Mouse (Mus musculus): ENCODE data around the gene Ufd1. TPM values are rescaled to one million over a fixed set of nuclear protein-coding genes. Genes with fewer than 3 reads are reported as not detected.

The Ufd1 gene
- polyA plus RNA-seq (2015; fragmentation: Nextera tagmentation; extraction: Ambion mirVana): 82.4 and 111 TPM in 2 replicates

DNA sequence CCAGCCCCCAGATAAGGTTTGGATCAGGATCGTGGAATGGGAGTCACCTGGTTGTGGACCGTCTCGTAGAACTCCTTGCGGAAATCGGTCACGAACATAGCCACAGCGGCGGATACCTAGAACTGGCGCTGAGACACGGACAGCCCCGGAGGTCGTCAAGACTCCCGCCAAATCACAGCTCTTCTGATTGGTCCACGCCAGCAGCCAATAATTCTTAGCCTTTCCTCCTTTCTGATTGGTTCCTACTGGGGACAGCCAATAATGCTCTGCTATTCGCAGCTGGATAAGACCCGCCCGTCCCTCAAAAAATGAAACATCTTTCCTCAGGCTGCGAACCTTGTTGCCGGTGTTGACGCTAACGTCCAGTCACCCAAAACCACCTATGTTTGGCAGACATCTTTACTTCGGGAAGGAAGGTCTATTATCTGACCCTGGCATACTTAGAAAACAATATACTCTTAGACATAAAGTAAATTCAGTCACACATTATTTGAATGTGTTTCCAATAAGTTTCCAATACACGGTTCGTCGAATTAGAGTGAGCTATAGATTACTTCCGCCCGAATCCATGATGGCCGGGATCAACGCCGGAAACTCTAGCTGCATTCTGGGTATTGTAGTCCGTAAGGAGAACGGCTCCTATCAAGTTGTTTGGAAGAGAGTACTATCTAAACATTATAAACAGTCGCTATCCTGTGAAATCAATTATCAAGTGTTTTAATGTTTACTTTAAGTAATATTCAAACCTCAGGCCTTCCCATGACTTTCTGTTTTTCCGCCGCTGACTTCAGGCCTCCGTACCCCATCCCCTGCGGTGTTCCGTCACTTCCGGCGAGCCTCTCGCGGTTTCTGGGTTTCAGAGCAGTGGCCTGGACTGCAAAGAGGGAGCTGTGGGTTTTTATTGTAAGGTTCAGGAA, at the start of gene Ufd1, which contains the start of gene Cdc45:
Gene Ufd1 (plus strand): TSS at position 312 of the 917 bp plus-strand sequence.
Gene Cdc45 (minus strand): TSS at position 520 of the 917 bp plus-strand sequence.

DNA sequence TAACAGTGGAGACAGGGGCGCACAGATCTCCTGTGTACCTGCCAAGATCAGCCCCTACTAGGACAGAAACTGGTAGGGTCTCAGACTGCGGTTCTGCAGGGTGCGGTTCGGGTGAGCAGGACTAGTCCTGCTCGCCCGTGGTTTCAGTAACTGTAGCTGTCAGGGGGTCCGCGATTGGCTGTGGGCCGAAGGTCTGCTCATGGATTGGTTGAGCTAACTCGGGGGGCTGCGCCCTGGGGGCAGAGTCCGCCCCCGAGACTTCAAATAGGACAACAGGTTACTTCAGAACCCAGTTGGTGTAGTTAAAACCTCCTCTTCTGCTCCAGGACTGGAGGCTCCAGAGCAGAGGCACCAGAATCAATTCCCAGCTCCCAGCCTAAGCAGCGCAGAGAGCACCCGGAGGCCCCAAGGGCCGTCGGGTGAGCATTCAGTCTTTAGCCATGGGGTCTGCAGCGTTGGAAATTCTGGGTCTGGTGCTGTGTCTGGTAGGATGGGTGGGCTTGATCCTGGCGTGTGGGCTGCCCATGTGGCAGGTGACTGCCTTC, 35.0 kb upstream of the Ufd1 start, which contains the start of gene Cldn5:
Gene Cldn5 (plus strand): TSS at position 292 of the 545 bp plus-strand sequence.

DNA sequence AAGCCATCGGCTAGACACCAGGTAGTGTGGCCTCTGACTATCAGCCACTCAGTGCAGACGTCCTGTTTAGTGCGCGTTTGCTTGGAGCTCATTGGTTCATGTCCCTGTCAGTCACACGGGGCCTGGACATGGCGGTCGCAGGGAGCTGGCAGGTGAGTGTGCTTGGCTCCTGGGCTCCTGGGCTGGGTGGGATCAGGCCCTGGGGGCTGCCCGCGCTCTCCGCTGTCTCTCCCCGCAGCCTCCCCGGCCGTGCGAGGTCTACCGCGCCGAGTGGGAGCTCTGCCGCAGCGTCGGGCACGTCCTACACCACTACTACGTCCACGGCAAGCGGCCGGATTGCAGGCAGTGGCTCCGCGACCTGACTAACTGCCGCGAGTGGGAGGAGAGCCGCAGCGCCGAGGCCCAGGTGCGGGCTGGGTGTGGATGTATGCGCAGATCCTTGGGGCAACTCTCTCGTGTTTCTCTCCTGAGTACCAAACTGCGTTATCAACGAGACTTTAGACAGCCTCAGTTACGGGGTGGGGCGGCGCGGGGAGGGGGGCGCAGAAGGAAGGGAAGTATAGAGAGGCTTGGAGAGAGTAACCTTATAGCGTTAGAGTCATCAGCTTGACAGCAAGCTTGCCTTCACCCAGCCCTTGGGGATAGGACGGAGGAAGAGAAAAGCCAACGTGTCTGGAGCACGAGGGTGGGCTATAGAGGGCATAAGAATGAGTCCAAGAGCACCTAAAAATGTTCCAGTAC, 25.1 kb downstream of the Ufd1 start, which contains the start of the genes 2510002D24Rik and Gm28539:
Gene 2510002D24Rik (plus strand): TSS at position 111 of the 741 bp plus-strand sequence.
Gene Gm28539 (plus strand): TSS at position 117 of the 741 bp plus-strand sequence.

DNA sequence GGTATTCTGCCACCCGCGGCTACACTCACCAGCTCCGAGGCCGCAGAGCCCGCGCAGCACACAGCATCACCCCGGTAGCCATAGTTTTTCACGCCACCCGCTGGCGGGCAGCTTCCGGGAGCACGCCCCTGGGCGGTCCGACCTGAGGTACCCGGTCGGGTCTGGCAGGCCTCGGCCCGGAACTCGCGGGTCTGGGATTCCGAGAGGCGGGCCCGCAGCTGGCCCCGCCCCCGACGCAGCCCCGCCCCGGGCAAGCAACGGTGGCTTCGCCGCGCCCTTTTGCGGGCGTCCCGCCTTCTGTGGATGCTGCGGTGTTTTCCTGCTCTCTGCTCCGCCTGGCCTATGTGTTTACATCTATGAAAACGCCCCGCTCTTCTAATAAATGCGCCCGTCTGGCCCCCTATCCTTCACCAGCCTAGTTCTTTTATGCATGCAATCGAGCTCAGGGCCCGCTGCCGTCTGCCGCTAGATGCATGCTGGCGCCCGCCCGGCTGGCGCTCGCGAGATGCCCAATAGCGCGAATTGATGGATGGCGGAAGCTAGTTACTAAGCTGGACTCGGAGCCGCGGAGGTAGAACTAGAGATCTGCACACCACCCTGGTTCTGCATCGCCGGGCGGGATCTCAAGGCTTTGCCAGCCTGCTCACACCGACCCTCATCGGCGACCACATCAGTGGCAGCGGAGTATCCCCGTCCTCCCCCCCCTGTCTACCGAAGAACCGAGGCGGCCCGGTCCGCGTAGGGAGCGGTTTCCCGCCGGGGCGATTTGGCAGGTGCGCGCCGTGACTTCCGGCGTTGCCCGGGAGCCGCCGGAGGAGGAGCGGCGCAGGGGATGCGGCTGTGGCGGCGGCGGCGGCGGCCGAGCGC, 65.1 kb downstream of the Ufd1 start, which contains the start of the genes Mrpl40 and Hira:
Gene Mrpl40 (minus strand): TSS at position 421 of the 867 bp plus-strand sequence.
Gene Hira (plus strand): TSS at position 596 of the 867 bp plus-strand sequence.

Other genes with a start within 250 kb of the Ufd1 start
- 0.11 TPM in 1 of 2 replicates, not detected in the other for gene Tbx1, start 221.1 kb upstream of the Ufd1 start, polyA plus RNA-seq (2015; fragmentation: Nextera tagmentation; extraction: Ambion mirVana)
- gene Gp1bb, start 189.4 kb upstream of the Ufd1 start, polyA plus RNA-seq (2015; fragmentation: Nextera tagmentation; extraction: Ambion mirVana): 2.4 and 5.6 TPM in 2 replicates
- 1.7 and 2.3 TPM in 2 replicates for gene Gm49601, start 185.4 kb upstream of the Ufd1 start, polyA plus RNA-seq (2015; fragmentation: Nextera tagmentation; extraction: Ambion mirVana)
- 15.3 and 32.9 TPM in 2 replicates for gene Sept5, start 181.8 kb upstream of the Ufd1 start, polyA plus RNA-seq (2015; fragmentation: Nextera tagmentation; extraction: Ambion mirVana)
- gene Cldn5, start 34.9 kb upstream of the Ufd1 start, polyA plus RNA-seq (2015; fragmentation: Nextera tagmentation; extraction: Ambion mirVana): 33.1 and 57.5 TPM in 2 replicates
- gene Cdc45, start 208 bp downstream of the Ufd1 start, polyA plus RNA-seq (2015; fragmentation: Nextera tagmentation; extraction: Ambion mirVana): 10.7 and 17.4 TPM in 2 replicates
- 32.3 and 35.4 TPM in 2 replicates for gene 2510002D24Rik, start 24.8 kb downstream of the Ufd1 start, polyA plus RNA-seq (2015; fragmentation: Nextera tagmentation; extraction: Ambion mirVana)
- gene Gm28539, start 24.8 kb downstream of the Ufd1 start, polyA plus RNA-seq (2015; fragmentation: Nextera tagmentation; extraction: Ambion mirVana): not detected in 2 replicates
- 95.5 and 104 TPM in 2 replicates for gene Mrpl40, start 65.1 kb downstream of the Ufd1 start, polyA plus RNA-seq (2015; fragmentation: Nextera tagmentation; extraction: Ambion mirVana)
- gene Hira, start 65.3 kb downstream of the Ufd1 start, polyA plus RNA-seq (2015; fragmentation: Nextera tagmentation; extraction: Ambion mirVana): 4.4 and 6.9 TPM in 2 replicates